Mouse (Mus musculus) heart, embryonic 16.5 days (tissue): ENCODE measurements around the gene Cav1. TPM values are rescaled to one million over a fixed set of nuclear protein-coding genes. Genes with fewer than 3 reads are reported as not detected.

Source experiments
- ATAC-seq: fragments of 200-750 bp; cut with Nextera tagmentation; replicated peaks from 2 replicates; pipeline ENCODE4 v1.8.0; 2017; ENCODE audit warnings: moderate number of reproducible peaks; ENCODE audit not compliant: insufficient read depth, low FRiP score; ENCODE audit errors: extremely low read depth
- H3K27ac ChIP-seq: fragments of 300-500 bp; sonication (generic); 2 replicates; pipeline ENCODE4 v1.5.1; 2014; ENCODE audit warnings: mild to moderate bottlenecking, low read length, control low read depth, moderate library complexity
- H3K27me3 ChIP-seq: fragments of 300-500 bp; sonication (generic); 2 replicates; pipeline ENCODE4 v1.6.1; 2014; ENCODE audit warnings: low read length, mixed read lengths; ENCODE audit not compliant: control insufficient read depth, insufficient read depth
- H3K36me3 ChIP-seq: fragments of 300-500 bp; sonication (generic); 2 replicates; pipeline ENCODE4 v1.6.1; 2014; ENCODE audit not compliant: control insufficient read depth, insufficient read depth
- H3K4me1 ChIP-seq: fragments of 300-500 bp; sonication (generic); 2 replicates; pipeline ENCODE4 v1.6.1; 2014; ENCODE audit warnings: low read length, mixed read lengths; ENCODE audit not compliant: control insufficient read depth, insufficient read depth
- H3K4me2 ChIP-seq: fragments of 300-500 bp; sonication (generic); 2 replicates; pipeline ENCODE4 v1.6.1; 2014; ENCODE audit warnings: low read depth, mild to moderate bottlenecking, control low read depth, low read length
- H3K4me3 ChIP-seq: fragments of 300-500 bp; sonication (generic); 2 replicates; pipeline ENCODE4 v1.5.1; 2014; ENCODE audit warnings: mild to moderate bottlenecking, control low read depth, low read length
- H3K9ac ChIP-seq: fragments of 300-500 bp; sonication (generic); 2 replicates; pipeline ENCODE4 v1.6.1; 2014; ENCODE audit warnings: low read length, control low read depth
- H3K9me3 ChIP-seq: fragments of 300-500 bp; sonication (generic); replicated peaks from 2 replicates; pipeline ENCODE4 v1.6.1; 2016; ENCODE audit warnings: low read length; ENCODE audit not compliant: control insufficient read depth
- WGBS: fragments of 180-500 bp; shearing (Covaris S2); extraction: QIAGEN DNeasy Blood & Tissue Kit; methylation state at CpG from one replicate; pipeline ENCODE4 v1.1.7; 2014; 5-methylcytosine and 5-hydroxymethylcytosine counted together
- polyA plus RNA-seq: library from polyadenylated mRNA; unstranded; fragments of >200 nt; fragmentation: Nextera tagmentation; extraction: Ambion mirVana; gene quantifications from 2 replicates; pipeline ENCODE4 v1.2.1, GENCODE M21; 2015

Gene Cav1
- 371 and 412 TPM in 2 replicates for polyA plus RNA-seq

DNA sequence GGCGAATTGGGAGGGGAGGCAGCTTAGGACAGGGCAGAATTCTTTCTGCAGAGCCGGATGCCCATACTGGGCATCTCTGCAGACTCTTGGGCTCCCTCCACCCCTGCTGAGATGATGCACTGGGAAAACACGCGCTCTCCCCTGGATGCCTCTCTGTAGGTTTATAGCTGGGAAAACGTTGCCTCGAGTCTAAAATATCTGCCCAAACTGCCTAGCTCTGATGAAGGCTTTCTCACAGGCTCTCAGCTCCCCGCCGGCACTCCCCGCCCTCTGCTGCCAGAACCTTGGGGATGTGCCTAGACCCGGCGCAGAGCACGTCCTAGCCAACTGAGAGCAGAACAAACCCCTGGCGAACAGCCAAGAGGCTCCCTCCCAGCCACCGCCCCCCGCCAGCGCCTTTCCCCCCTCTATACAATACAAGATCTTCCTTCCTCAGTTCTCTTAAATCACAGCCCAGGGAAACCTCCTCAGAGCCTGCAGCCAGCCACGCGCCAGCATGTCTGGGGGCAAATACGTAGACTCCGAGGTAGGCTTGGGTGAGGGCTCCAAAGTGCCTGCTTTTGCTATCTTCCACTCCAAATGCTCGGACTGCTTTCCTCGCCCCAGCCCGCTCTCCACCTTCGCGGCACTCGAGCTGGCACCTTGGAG is at the start of gene Cav1:
TSS of gene Cav1 (plus strand) at position 382 of the 648 bp plus-strand sequence.
- H3K36me3 ChIP-seq, result no peaks in the 10 kb centered on the region
- no peaks in the 10 kb centered on the region for H3K9me3 ChIP-seq
- peak within 1 kb of the TSS; percentile 76 for H3K4me3 ChIP-seq
- ATAC-seq, result peak; percentile 90
- peak within 1 kb of the TSS; percentile 99 for H3K4me2 ChIP-seq
- 1% methylated on average over 26 of the region's 26 CpGs for WGBS
- H3K27ac ChIP-seq, result peak within 1 kb of the TSS; percentile 95
- peak within 1 kb of the TSS; percentile 84 for H3K9ac ChIP-seq
- H3K27me3 ChIP-seq, result peaks cover 4% of the 10 kb centered on the region; the same call in 1 of the 2 replicates
- peaks cover 6% of the 10 kb centered on the region for H3K4me1 ChIP-seq

GRCm38 (mm10) chr6:17258142-17258541 is 48.0 kb upstream of the Cav1 start:
- no peaks in the 10 kb centered on the region for H3K27me3 ChIP-seq
- WGBS, result 89% methylated on average over 1 of the region's 1 CpGs
- no peak for ATAC-seq

GRCm38 (mm10) chr6:17258911-17259310 is 47.2 kb upstream of the Cav1 start:
- Histone ChIP-seq H3K27ac (no peak overlapping the region), H3K36me3 (no peaks in the 10 kb centered on the region), H3K9me3 (no peaks in the 10 kb centered on the region), H3K4me3 (no peak overlapping the region), H3K27me3 (no peaks in the 10 kb centered on the region), H3K4me2 (no peak overlapping the region), H3K9ac (no peak overlapping the region), H3K4me1 (no peaks in the 10 kb centered on the region)
- 67% methylated on average over 1 of the region's 1 CpGs for WGBS
- ATAC-seq, result no peak

More at GRCm38 (mm10) chr6:17258142-17258541, 48.0 kb upstream of the Cav1 start:
- H3K9ac ChIP-seq, result no peak overlapping the region
- H3K27ac ChIP-seq, result no peak overlapping the region
- H3K4me2 ChIP-seq, result no peak overlapping the region
- no peak overlapping the region for H3K4me3 ChIP-seq
- no peaks in the 10 kb centered on the region for H3K36me3 ChIP-seq
- H3K4me1 ChIP-seq, result no peaks in the 10 kb centered on the region
- H3K9me3 ChIP-seq, result no peaks in the 10 kb centered on the region

- ATAC-seq, result no peak
- H3K36me3 ChIP-seq, result no peaks in the 10 kb centered on the region
- H3K9ac ChIP-seq, result no peak overlapping the region
- no peaks in the 10 kb centered on the region for H3K9me3 ChIP-seq
- H3K27me3 ChIP-seq, result no peaks in the 10 kb centered on the region
- no peak overlapping the region for H3K4me3 ChIP-seq
- H3K27ac ChIP-seq, result no peak overlapping the region
- 34% methylated on average over 2 of the region's 2 CpGs for WGBS
- H3K4me2 ChIP-seq, result no peak overlapping the region
- no peaks in the 10 kb centered on the region for H3K4me1 ChIP-seq
Observed at GRCm38 (mm10) chr6:17262786-17263185, 43.3 kb upstream of the Cav1 start.

DNA sequence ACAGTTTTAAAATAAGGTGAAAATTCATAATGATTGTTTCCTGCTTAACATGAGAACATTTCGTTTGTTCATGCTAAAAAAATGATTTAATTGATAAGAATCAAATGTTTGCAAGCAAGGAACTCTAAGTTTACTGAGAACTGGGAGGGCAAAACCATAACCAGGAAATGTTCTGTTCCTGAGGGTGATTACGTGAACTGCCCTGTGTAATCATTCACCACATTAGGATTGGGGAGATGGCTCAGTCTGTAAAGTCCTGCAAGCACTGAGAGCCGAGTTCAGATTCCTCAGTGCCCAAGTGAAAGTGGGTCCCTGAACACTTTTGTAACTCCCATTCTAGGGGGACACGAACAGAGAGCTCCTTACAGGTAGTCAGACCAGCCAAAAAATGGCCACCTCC is 41.1 kb upstream of the Cav1 start:
- ATAC-seq, result no peak
- Histone ChIP-seq H3K36me3 (no peaks in the 10 kb centered on the region), H3K4me2 (no peak overlapping the region), H3K4me3 (no peak overlapping the region), H3K4me1 (no peaks in the 10 kb centered on the region), H3K27me3 (no peaks in the 10 kb centered on the region), H3K9me3 (no peaks in the 10 kb centered on the region), H3K9ac (no peak overlapping the region), H3K27ac (no peak overlapping the region)
- WGBS, result 61% methylated on average over 4 of the region's 4 CpGs

- WGBS, result 66% methylated on average over 3 of the region's 3 CpGs
Observed at GRCm38 (mm10) chr6:17266466-17266865, 39.7 kb upstream of the Cav1 start.

GRCm38 (mm10) chr6:17278366-17278765 is 27.8 kb upstream of the Cav1 start:
- WGBS, result 83% methylated on average over 3 of the region's 3 CpGs
- Histone ChIP-seq H3K27ac (no peak overlapping the region), H3K4me1 (peaks cover 5% of the 10 kb centered on the region), H3K9me3 (no peaks in the 10 kb centered on the region), H3K36me3 (no peaks in the 10 kb centered on the region), H3K27me3 (no peaks in the 10 kb centered on the region), H3K4me2 (no peak overlapping the region), H3K9ac (no peak overlapping the region), H3K4me3 (no peak overlapping the region)
- no peak for ATAC-seq

More at GRCm38 (mm10) chr6:17266466-17266865, 39.7 kb upstream of the Cav1 start:
- Histone ChIP-seq H3K4me2 (no peak overlapping the region), H3K36me3 (no peaks in the 10 kb centered on the region), H3K9ac (no peak overlapping the region), H3K9me3 (no peaks in the 10 kb centered on the region), H3K27me3 (no peaks in the 10 kb centered on the region), H3K27ac (no peak overlapping the region), H3K4me3 (no peak overlapping the region), H3K4me1 (no peaks in the 10 kb centered on the region)
- no peak for ATAC-seq

DNA sequence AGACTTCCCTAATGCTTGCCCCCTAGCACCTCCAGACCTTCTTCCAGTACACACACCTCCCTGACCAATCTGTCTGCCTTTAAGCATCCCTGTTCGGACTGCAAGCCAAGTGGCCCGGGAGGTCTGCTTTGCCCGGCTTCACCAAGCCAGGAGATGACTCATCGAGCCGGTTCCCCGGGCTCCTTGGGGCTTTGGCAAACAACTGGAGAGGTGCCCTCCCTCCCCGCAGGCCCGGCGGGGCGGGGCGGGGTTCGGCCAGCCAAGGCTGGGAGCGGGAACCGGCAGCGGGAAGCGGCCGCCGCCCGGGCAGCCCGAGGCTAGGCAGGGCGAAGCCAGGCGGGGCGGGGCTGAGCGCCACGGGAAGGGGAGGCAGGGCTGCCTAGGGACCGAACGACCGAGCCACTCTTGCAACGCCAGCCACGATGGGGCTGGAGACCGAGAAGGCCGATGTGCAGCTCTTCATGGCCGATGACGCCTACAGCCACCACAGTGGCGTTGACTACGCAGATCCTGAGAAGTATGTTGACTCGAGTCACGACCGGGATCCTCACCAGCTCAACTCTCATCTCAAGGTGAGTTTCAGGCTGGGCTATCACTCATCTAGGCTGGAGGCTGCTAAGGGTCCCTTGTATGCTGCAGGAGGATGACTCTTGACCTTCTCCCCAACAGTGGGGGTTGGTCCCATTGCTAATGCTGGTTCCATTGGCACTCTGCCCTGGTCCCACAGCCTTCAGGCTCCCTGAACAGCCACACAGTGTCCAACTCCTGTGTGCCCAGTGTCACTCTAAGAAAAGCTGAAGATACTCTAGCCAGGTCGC is 25.0 kb upstream of the Cav1 start, which contains the start of gene Cav2:
TSS of gene Cav2 (plus strand) at position 247 of the 818 bp plus-strand sequence.
- Histone ChIP-seq H3K9ac (peak within 1 kb of the TSS; percentile 80), H3K36me3 (no peaks in the 10 kb centered on the region), H3K27me3 (no peaks in the 10 kb centered on the region), H3K4me1 (peaks cover 5% of the 10 kb centered on the region), H3K4me2 (peak within 1 kb of the TSS; percentile 93), H3K27ac (peak within 1 kb of the TSS; percentile 83), H3K9me3 (no peaks in the 10 kb centered on the region), H3K4me3 (peak within 1 kb of the TSS; percentile 69)
- under 1% methylated on average over 40 of the region's 40 CpGs for WGBS
- peak; percentile 86 for ATAC-seq

- Histone ChIP-seq H3K4me1 (peaks cover 5% of the 10 kb centered on the region), H3K27me3 (no peaks in the 10 kb centered on the region), H3K9me3 (no peaks in the 10 kb centered on the region), H3K4me3 (peak overlapping the region; percentile 69), H3K9ac (peak overlapping the region; percentile 80), H3K36me3 (no peaks in the 10 kb centered on the region), H3K4me2 (peak overlapping the region; percentile 93), H3K27ac (peak overlapping the region; percentile 83)
- peak; percentile 39; the same call in 1 of the 2 replicates for ATAC-seq
- WGBS, result 15% methylated on average over 8 of the region's 8 CpGs
Observed at GRCm38 (mm10) chr6:17281757-17282092, 24.4 kb upstream of the Cav1 start.
